Mouse (Mus musculus): ENCODE data around the gene Nlrp5. TPM values are rescaled to one million over a fixed set of nuclear protein-coding genes. Genes with fewer than 3 reads are reported as not detected.
"Not testable (repeated sequence)": the region's sequence is repeated elsewhere in the genome, so short reads cannot be mapped to it uniquely, and the experiment has no call there.

The Nlrp5 gene
- total RNA-seq (2021): not detected
- long read RNA-seq, experiment 1: 0 reads
- long read RNA-seq, experiment 2: 0 reads

DNA sequence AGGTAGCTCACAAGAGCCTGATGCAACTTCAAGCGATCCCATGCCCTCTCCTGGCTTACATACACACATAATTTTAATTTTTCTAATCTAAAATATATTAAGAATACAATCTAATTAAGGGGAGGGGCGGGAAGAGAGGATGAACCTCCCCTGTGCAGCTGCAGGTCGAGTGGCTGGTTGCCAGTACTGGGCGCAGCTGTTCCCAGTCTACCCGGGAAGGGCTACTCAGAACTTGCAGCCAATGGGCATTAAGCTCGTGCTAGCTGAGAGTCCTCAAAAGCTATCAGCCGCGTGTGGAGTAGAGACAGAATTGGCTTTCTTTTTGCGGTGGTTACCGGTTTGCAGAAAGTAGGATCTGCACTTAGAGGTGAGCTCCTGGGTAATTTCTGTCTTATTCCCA is at the start of gene Nlrp5:
Nlrp5 (plus strand) TSS at position 301 of the 400 bp plus-strand sequence.
- intact Hi-C loops (cut with DNase I): no loop called here
- DNase-seq (ENCODE audit: low spot score in 2 of 2): no peak

DNA sequence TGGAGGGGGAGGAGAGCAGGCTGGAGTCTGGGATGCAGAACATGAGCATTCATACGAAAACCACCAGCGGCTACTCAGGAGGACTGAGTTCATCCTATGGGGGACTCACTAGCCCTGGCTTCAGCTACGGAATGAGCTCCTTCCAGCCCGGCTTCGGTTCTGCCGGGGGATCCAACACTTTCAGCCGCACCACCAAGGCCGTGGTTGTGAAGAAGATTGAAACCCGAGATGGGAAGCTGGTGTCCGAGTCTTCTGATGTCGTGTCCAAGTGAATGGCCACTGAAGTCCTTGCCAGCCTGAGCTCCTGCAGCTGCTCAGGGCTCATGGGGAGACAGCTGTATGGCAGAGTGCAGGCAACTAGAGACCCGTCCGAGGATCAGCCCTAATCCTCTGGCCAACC is 27.4 kb upstream of the Nlrp5 start:
- DNase-seq (ENCODE audit: low spot score in 2 of 2); intact Hi-C loops (cut with DNase I): not testable (repeated sequence)

GRCm38 (mm10) chr7:23470201-23470600 is 84.5 kb downstream of the Nlrp5 start:
- intact Hi-C loops (cut with DNase I); DNase-seq (ENCODE audit: low spot score in 2 of 2): not testable (repeated sequence)

DNA sequence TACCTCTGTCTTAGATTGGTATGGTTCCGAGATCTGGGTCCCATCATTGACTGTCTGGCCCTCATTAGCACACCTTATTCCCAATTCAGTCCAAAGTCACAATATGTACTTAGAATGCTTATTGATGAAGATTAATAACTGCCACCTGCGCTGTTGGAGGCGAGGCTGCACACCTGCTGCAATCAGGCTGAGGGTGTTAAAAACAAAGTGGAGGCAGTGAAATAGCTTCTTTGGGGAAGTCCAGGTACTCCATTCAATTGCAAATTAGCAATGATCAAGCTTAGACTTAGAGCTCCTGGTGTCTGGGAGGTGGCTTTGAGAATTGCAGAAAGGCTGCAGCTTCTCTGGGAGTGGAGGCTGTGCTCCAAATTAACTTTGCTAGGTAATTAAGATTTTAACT is 85.1 kb downstream of the Nlrp5 start:
- DNase-seq (ENCODE audit: low spot score in 2 of 2); intact Hi-C loops (cut with DNase I): not testable (repeated sequence)

GRCm38 (mm10) chr7:23472886-23473285 is 87.2 kb downstream of the Nlrp5 start:
- intact Hi-C loops (cut with DNase I); DNase-seq (ENCODE audit: low spot score in 2 of 2): not testable (repeated sequence)

Small RNAs within 50 kb of the gene (microRNA-seq; reads per million reads assigned to microRNA genes)
- 0 reads per million in 2 experiments for gene Gm25196

Other genes with a start within 250 kb of the Nlrp5 start
- not detected for gene Gm10662, start 241.4 kb upstream of the Nlrp5 start, total RNA-seq (2021)
- gene Vmn1r165, start 168.6 kb upstream of the Nlrp5 start, total RNA-seq (2021): not detected
- not detected for gene Vmn1r166, start 134.2 kb upstream of the Nlrp5 start, total RNA-seq (2021)
- not detected for gene Gm6902, start 107.0 kb upstream of the Nlrp5 start, total RNA-seq (2021)
- not detected for gene Nlrp4e, start 84.7 kb upstream of the Nlrp5 start, total RNA-seq (2021)
- gene Vmn1r167, start 121.3 kb downstream of the Nlrp5 start, total RNA-seq (2021): not detected
- gene Vmn1r168, start 153.8 kb downstream of the Nlrp5 start, total RNA-seq (2021): not detected
- gene Vmn1r169, start 189.6 kb downstream of the Nlrp5 start, total RNA-seq (2021): not detected
- gene Vmn1r170, start 220.3 kb downstream of the Nlrp5 start, total RNA-seq (2021): not detected
- gene Vmn1r171, start 244.8 kb downstream of the Nlrp5 start, total RNA-seq (2021): not detected

Data from left cerebral cortex, postnatal 14 days (tissue).